Mouse (Mus musculus): Measurements from ENCODE around the gene Rps11. TPM values are rescaled to one million over a fixed set of nuclear protein-coding genes. Genes with fewer than 3 reads are reported as not detected.
A peak's percentile ranks its signal among the peaks of the same experiment; 100 is the strongest.

Gene Rps11
- polyA plus RNA-seq, 1 experiment from 2014 or later, result 1,961 TPM

DNA sequence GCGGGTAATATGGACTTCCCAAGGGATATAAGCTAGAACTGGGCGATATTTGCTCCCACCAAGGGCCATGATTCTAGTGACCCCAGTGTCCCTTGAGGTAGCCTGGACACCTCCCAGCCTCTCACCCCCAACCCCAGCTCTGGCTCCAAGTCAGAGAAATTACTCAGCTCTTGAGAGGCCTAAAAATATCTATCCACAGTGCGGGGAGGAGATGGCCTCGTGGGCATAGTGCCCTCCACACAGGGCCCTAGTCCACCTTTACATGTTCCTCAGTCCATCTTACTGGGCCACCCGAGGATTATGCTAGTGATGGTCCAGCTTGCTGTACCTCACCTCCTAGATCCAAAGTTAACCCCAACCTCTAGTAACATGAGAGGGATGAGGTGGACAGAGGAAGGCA is 40.6 kb upstream of the Rps11 start:
- Histone ChIP-seq H3K9me3 (ENCODE audit: control insufficient read depth, low read length) (peaks cover 12% of the 10 kb centered on the region), H3K9ac (ENCODE audit: low read length) (no peak overlapping the region), H3K27ac (ENCODE audit: low read depth) (no peak overlapping the region), H3K4me3 (ENCODE audit: low read depth, low read length) (no peak overlapping the region), H3K4me2 (ENCODE audit: low read length) (no peak overlapping the region), H3K36me3 (ENCODE audit: control insufficient read depth, insufficient read depth, low read length) (peaks cover 11% of the 10 kb centered on the region), H3K4me1 (replicated peaks; ENCODE audit: control insufficient read depth, insufficient read depth, low read length) (no peaks in the 10 kb centered on the region), H3K27me3 (replicated peaks; ENCODE audit: control insufficient read depth, insufficient read depth, low read length) (peaks cover 76% of the 10 kb centered on the region)
- WGBS, result 72% methylated on average over 5 of the region's 5 CpGs
- ATAC-seq (replicated peaks; ENCODE audit: low FRiP score, low TSS enrichment, low read depth), result no peak
- DNase-seq (ENCODE audit: low spot score), result no peak

DNA sequence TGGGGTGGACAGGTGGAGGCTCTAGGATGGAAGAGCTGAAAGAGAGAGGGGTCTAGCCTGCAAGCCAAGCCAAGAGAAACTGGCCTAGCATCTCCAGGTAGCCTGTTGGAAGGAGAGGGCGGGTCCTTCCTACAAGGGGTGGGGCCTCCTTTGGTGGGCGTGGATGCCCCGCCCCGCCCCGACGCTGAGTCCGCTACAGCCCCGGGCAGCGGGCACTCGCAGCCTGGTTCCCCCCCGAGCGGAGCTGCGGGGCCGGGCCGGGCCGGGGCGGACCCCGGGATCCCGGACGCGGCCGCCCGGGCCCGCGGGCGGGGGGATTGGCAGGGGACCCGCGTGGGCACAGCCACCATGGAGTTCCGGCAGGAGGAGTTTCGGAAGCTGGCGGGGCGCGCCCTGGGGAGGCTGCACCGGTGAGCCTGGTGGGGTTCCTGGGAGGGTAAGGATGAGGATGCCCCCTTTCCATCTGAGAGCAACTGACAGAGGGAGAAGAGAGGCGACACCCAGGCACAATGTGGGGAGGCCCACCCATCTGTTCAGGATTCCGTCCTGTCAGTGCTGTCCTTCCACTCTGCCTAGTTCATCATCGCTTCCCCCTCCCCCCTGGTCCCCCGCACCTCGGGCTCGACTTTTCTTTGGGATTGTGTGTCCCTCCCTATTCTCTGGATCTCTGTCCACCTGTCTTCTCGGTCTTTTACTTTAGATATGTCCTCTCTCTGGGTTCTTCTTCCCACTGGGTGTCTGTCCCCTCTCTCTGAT is 39.7 kb upstream of the Rps11 start, which contains the start of gene Slc17a7:
TSS of gene Slc17a7 (plus strand) at position 215 of the 756 bp plus-strand sequence.
- Histone ChIP-seq H3K9ac (ENCODE audit: low read length) (no peak within 1 kb of the TSS), H3K36me3 (ENCODE audit: control insufficient read depth, insufficient read depth, low read length) (peaks cover 20% of the 10 kb centered on the region), H3K4me3 (ENCODE audit: low read depth, low read length) (peak within 1 kb of the TSS; percentile 25), H3K4me2 (ENCODE audit: low read length) (peak within 1 kb of the TSS; percentile 51), H3K9me3 (ENCODE audit: control insufficient read depth, low read length) (peaks cover 3% of the 10 kb centered on the region), H3K27me3 (replicated peaks; ENCODE audit: control insufficient read depth, insufficient read depth, low read length) (peaks cover 67% of the 10 kb centered on the region), H3K4me1 (replicated peaks; ENCODE audit: control insufficient read depth, insufficient read depth, low read length) (no peaks in the 10 kb centered on the region), H3K27ac (ENCODE audit: low read depth) (no peak within 1 kb of the TSS)
- WGBS, result 2% methylated on average over 36 of the region's 41 CpGs
- DNase-seq (ENCODE audit: low spot score), result peak; percentile 70
- ATAC-seq (replicated peaks; ENCODE audit: low FRiP score, low TSS enrichment, low read depth), result no peak

DNA sequence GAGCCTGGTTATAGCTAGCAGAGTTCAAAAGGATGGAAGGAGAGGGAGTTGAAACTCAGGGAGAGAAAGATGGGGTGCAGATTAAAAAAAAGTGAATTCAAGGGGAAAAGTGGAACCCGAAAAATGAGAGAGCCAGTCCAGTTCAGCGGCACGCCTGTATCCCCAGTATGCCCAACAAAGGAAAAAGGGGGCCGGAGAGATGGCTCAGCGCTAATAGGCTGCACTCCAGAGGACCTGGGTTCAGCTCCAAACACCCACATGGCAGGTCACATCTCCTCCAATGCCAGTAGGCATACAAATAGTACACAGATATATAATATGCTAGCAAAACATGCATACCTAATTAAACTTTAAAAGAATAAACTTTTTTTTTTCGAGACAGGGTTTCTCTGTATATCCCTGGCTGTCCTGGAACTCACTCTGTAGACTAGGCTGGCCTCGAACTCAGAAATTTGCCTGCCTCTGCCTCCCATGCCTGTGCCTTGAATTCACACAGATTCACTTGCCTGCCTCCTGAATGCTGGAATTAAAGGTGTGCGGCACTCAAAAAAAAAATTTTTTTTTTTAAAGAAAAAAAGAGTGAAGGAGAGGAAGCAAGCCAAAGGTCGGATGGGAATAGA is 38.9 kb upstream of the Rps11 start:
- Histone ChIP-seq H3K4me3 (ENCODE audit: low read depth, low read length) (no peak overlapping the region), H3K9ac (ENCODE audit: low read length) (no peak overlapping the region), H3K4me1 (replicated peaks; ENCODE audit: control insufficient read depth, insufficient read depth, low read length) (no peaks in the 10 kb centered on the region), H3K27me3 (replicated peaks; ENCODE audit: control insufficient read depth, insufficient read depth, low read length) (peaks cover 59% of the 10 kb centered on the region), H3K36me3 (ENCODE audit: control insufficient read depth, insufficient read depth, low read length) (peaks cover 25% of the 10 kb centered on the region), H3K9me3 (ENCODE audit: control insufficient read depth, low read length) (no peaks in the 10 kb centered on the region), H3K4me2 (ENCODE audit: low read length) (no peak overlapping the region), H3K27ac (ENCODE audit: low read depth) (no peak overlapping the region)
- WGBS, result 72% methylated on average over 9 of the region's 9 CpGs
- ATAC-seq (replicated peaks; ENCODE audit: low FRiP score, low TSS enrichment, low read depth) (no peak), DNase-seq (ENCODE audit: low spot score) (no peak)

DNA sequence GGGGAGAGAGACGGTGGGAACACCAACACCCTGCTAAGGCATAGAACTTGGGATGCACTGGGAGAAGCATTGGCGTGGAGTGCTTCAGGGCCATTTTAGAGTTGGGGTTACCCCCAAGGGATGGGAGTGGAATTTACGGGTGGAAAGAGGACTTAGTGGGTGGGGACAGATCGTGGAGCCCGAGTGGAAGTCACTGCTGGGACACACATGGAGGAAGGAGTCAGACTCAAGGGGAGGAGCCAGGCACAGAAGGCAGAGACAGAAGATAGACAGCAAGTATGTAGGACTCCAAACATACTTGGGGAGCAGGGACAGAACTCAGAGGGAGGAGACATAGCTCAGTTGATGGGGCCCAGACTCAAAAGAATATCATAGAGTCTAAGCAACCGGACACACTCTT is 38.3 kb upstream of the Rps11 start:
- H3K4me3 ChIP-seq (ENCODE audit: low read depth, low read length), result peak overlapping the region; percentile 34
- H3K9me3 ChIP-seq (ENCODE audit: control insufficient read depth, low read length), result no peaks in the 10 kb centered on the region
- H3K4me1 ChIP-seq (replicated peaks; ENCODE audit: control insufficient read depth, insufficient read depth, low read length), result no peaks in the 10 kb centered on the region
- peak overlapping the region; percentile 69 for H3K4me2 ChIP-seq (ENCODE audit: low read length)
- H3K27me3 ChIP-seq (replicated peaks; ENCODE audit: control insufficient read depth, insufficient read depth, low read length), result peaks cover 53% of the 10 kb centered on the region
- ATAC-seq (replicated peaks; ENCODE audit: low FRiP score, low TSS enrichment, low read depth), result no peak
- 27% methylated on average over 6 of the region's 6 CpGs for WGBS
- no peak for DNase-seq (ENCODE audit: low spot score)
- H3K36me3 ChIP-seq (ENCODE audit: control insufficient read depth, insufficient read depth, low read length), result peaks cover 29% of the 10 kb centered on the region
- H3K9ac ChIP-seq (ENCODE audit: low read length), result peak overlapping the region; percentile 14; the same call in 1 of the 2 replicates
- no peak overlapping the region for H3K27ac ChIP-seq (ENCODE audit: low read depth)

DNA sequence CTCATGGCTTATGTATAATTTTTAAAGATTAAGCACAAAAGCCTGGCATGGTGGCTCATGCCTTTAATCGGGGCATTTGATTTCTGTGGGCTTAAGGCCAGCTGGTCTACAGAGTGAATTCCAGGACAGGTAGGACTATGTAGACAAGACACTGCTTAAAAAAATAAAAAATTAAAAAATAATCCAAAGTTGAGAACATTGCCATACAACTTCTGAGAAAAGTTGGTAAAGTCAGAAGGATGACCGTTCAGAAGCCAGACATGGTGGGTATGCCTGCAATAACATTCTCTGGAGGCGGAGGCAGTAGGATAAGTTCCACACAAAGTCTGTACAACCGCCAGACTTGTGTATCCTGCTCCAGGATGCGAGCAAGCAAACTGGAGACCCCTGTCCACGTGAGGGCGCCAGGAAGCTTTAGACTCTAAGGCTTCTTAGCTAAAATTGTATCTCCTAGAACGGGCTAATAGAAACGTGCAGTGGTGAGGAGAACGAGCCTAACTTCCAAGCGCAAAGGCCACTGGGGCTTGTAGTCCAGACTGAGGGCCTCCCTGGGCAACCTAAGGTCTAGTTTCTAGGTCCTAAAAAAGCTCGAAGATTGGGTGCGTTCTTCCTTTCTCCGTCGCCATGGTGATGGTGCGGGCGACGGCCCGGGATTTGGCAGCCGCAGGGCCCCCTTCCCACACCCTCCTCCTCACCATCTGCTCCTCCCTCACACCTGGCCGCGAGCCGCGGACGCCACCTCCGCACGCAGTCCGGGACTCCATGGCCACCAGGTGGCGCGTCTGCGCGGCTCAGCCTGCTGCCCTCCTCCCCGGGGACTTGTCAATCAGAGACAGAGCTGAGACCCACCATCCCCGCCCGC is 37.6 kb upstream of the Rps11 start:
- peaks cover 46% of the 10 kb centered on the region for H3K27me3 ChIP-seq (replicated peaks; ENCODE audit: control insufficient read depth, insufficient read depth, low read length)
- H3K4me2 ChIP-seq (ENCODE audit: low read length), result peak overlapping the region; percentile 69
- 4% methylated on average over 35 of the region's 35 CpGs for WGBS
- peak; percentile 95 for DNase-seq (ENCODE audit: low spot score)
- peaks cover 32% of the 10 kb centered on the region for H3K36me3 ChIP-seq (ENCODE audit: control insufficient read depth, insufficient read depth, low read length)
- no peaks in the 10 kb centered on the region for H3K4me1 ChIP-seq (replicated peaks; ENCODE audit: control insufficient read depth, insufficient read depth, low read length)
- peak overlapping the region; percentile 34 for H3K4me3 ChIP-seq (ENCODE audit: low read depth, low read length)
- peak; percentile 84 for ATAC-seq (replicated peaks; ENCODE audit: low FRiP score, low TSS enrichment, low read depth)
- H3K27ac ChIP-seq (ENCODE audit: low read depth), result 0 out of 2 replicates have a peak overlapping the region, but pooled peaks have one; percentile 4
- H3K9me3 ChIP-seq (ENCODE audit: control insufficient read depth, low read length), result no peaks in the 10 kb centered on the region
- H3K9ac ChIP-seq (ENCODE audit: low read length), result peak overlapping the region; percentile 14; the same call in 1 of the 2 replicates

DNA sequence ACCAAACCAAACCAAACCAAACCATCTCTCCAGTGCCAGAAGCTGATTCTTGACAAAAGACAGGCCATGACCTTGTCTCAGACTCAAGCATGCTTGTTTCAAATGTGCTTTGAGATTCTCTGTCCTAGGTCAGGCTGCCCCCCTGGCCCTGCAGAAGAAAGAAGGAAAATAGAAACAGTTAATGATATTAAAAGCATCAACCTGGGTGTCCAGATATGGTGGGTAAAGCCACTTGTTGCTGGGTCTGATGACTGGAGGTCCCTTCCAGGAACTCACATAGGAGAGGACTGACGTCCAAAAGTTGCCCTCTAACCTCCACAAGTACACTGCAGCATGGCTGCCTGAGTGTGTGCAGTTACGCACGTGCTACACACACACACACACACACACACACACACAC is 36.6 kb upstream of the Rps11 start:
- 94% methylated on average over 3 of the region's 3 CpGs for WGBS
- ATAC-seq (replicated peaks; ENCODE audit: low FRiP score, low TSS enrichment, low read depth), result no peak

DNA sequence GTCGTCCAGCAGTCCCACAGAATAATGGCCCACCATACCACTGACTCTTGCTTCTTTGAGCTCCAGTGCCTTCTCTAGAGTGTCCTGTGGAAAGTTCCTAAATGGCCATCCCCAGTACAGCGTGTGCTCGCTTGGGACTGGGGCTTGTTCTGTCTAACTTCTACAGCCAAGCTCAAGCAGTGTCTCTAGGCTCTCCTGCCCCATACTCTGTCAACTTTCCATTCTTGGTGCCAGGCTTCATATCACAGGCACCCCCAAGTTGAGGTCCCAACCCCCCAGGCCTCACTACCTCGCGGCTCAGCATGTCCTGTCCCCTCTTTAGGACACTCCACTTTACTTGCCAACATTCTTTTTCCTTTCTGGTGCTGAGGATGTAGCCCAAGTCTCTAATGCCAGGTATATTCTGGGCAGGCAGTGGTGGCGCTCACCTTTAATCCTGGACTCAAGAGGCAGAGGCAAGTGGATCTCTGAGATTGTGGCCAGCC is 36.1 kb upstream of the Rps11 start:
- no peak for DNase-seq (ENCODE audit: low spot score)
- Histone ChIP-seq H3K27me3 (replicated peaks; ENCODE audit: control insufficient read depth, insufficient read depth, low read length) (peaks cover 32% of the 10 kb centered on the region), H3K4me2 (ENCODE audit: low read length) (no peak overlapping the region), H3K4me1 (replicated peaks; ENCODE audit: control insufficient read depth, insufficient read depth, low read length) (peaks cover 1% of the 10 kb centered on the region; the same call in 1 of the 2 replicates), H3K27ac (ENCODE audit: low read depth) (no peak overlapping the region), H3K36me3 (ENCODE audit: control insufficient read depth, insufficient read depth, low read length) (peaks cover 37% of the 10 kb centered on the region), H3K9me3 (ENCODE audit: control insufficient read depth, low read length) (no peaks in the 10 kb centered on the region), H3K4me3 (ENCODE audit: low read depth, low read length) (no peak overlapping the region), H3K9ac (ENCODE audit: low read length) (no peak overlapping the region)
- ATAC-seq (replicated peaks; ENCODE audit: low FRiP score, low TSS enrichment, low read depth), result no peak
- 95% methylated on average over 6 of the region's 6 CpGs for WGBS

More for the DNA sequence above, 36.6 kb upstream of the Rps11 start:
- H3K27me3 ChIP-seq (replicated peaks; ENCODE audit: control insufficient read depth, insufficient read depth, low read length), result peaks cover 37% of the 10 kb centered on the region
- H3K9me3 ChIP-seq (ENCODE audit: control insufficient read depth, low read length), result no peaks in the 10 kb centered on the region
- H3K27ac ChIP-seq (ENCODE audit: low read depth), result no peak overlapping the region
- peaks cover 37% of the 10 kb centered on the region for H3K36me3 ChIP-seq (ENCODE audit: control insufficient read depth, insufficient read depth, low read length)
- no peak overlapping the region for H3K4me2 ChIP-seq (ENCODE audit: low read length)
- DNase-seq (ENCODE audit: low spot score), result no peak
- no peak overlapping the region for H3K4me3 ChIP-seq (ENCODE audit: low read depth, low read length)
- no peaks in the 10 kb centered on the region for H3K4me1 ChIP-seq (replicated peaks; ENCODE audit: control insufficient read depth, insufficient read depth, low read length)
- no peak overlapping the region for H3K9ac ChIP-seq (ENCODE audit: low read length)

DNA sequence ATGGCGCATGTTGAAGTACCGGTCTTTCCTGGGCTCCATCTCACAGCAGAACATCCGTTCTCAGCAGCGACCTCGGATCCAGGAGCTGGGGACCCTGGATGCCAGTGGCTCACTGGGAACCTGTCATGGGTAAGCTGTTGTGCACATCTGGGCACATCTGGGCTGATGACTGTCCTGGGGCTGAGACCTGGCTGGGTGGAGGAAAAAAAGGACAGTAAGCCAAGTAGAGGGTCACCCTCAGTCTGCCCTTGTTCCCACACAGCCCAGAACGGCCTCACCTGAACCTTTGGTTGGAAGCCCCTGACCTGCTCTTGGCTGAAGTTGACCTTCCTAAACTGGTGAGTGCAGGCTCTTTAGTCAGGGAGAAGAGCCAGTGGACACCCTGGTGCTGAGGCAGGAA is 34.8 kb upstream of the Rps11 start:
- Histone ChIP-seq H3K4me2 (ENCODE audit: low read length) (no peak overlapping the region), H3K36me3 (ENCODE audit: control insufficient read depth, insufficient read depth, low read length) (peaks cover 37% of the 10 kb centered on the region), H3K27ac (ENCODE audit: low read depth) (no peak overlapping the region), H3K27me3 (replicated peaks; ENCODE audit: control insufficient read depth, insufficient read depth, low read length) (peaks cover 18% of the 10 kb centered on the region), H3K4me1 (replicated peaks; ENCODE audit: control insufficient read depth, insufficient read depth, low read length) (peaks cover 8% of the 10 kb centered on the region; the same call in 1 of the 2 replicates), H3K4me3 (ENCODE audit: low read depth, low read length) (no peak overlapping the region), H3K9me3 (ENCODE audit: control insufficient read depth, low read length) (no peaks in the 10 kb centered on the region), H3K9ac (ENCODE audit: low read length) (no peak overlapping the region)
- 96% methylated on average over 6 of the region's 6 CpGs for WGBS
- ATAC-seq (replicated peaks; ENCODE audit: low FRiP score, low TSS enrichment, low read depth) (no peak), DNase-seq (ENCODE audit: low spot score) (no peak)

Measured in intestine, embryonic 14.5 days (tissue).